Mouse (Mus musculus): Measurements from ENCODE around the gene Ruvbl2.

- TF ChIP-seq CTCF (IDR thresholded peaks at IDR 0.05; ENCODE audit: control insufficient read depth, insufficient read depth, insufficient read length) (no peak), CEBPB (IDR thresholded peaks at IDR 0.05; ENCODE audit: low read depth) (no peak), MAX (IDR thresholded peaks at IDR 0.05) (no peak), USF1 (IDR thresholded peaks at IDR 0.05; ENCODE audit: low read depth) (no peak), MYOG (IDR thresholded peaks at IDR 0.05; ENCODE audit: control insufficient read depth, extremely low read depth, insufficient read length) (no peak), FOSL1 (IDR thresholded peaks at IDR 0.05; ENCODE audit: insufficient read depth, low read length, poor library complexity, severe bottlenecking) (no peak), MYOD1 (IDR thresholded peaks at IDR 0.05; ENCODE audit: control insufficient read depth, insufficient read length, low read depth) (no peak)
These were observed 4.1 kb downstream of the Ruvbl2 start for GRCm38 (mm10) chr7:45433835-45434202.

Data from C2C12 (cell line).